Mouse (Mus musculus): Measurements from ENCODE around the gene Slc25a21. TPM values are rescaled to one million over a fixed set of nuclear protein-coding genes. Genes with fewer than 3 reads are reported as not detected.

Gene Slc25a21
- polyA plus RNA-seq, 1 experiment from 2014 or later: 4.1 TPM

DNA sequence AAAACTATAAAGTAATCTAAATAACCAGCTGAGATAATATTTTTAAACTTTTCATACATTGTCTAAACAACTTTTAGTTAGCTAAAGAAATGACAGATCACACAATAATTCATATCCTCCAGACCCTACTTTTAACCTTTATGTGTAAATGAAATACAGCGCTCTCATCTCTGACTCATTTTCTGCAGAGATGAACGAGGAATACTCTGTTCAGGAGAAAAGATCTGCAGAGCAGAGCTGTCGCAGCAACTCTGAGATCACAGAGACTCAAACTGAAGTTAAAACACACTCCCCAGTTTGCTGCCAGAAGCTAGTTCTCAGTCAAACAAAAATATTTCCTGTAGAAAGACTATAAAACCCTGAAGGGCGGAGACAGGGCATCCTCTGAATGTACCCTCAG is 177.5 kb downstream of the Slc25a21 start:
- Histone ChIP-seq H3K27me3 (ENCODE audit: control insufficient read depth, insufficient read depth, low read length) (no peaks in the 10 kb centered on the region), H3K4me1 (ENCODE audit: control insufficient read depth, insufficient read depth, low read length) (no peaks in the 10 kb centered on the region), H3K27ac (ENCODE audit: low read length) (no peak overlapping the region), H3K9me3 (ENCODE audit: control insufficient read depth, low read depth, low read length) (no peaks in the 10 kb centered on the region), H3K4me2 (replicated peaks; ENCODE audit: low read depth, low read length) (no peak overlapping the region), H3K9ac (replicated peaks; ENCODE audit: low read depth, low read length) (no peak overlapping the region), H3K36me3 (ENCODE audit: control insufficient read depth, insufficient read depth, low read length) (no peaks in the 10 kb centered on the region), H3K4me3 (ENCODE audit: low read depth, low read length) (no peak overlapping the region)
- ATAC-seq (ENCODE audit: insufficient number of reproducible peaks, insufficient read depth, low FRiP score, low read depth): no peak
- WGBS: 62% methylated on average over 4 of the region's 4 CpGs

DNA sequence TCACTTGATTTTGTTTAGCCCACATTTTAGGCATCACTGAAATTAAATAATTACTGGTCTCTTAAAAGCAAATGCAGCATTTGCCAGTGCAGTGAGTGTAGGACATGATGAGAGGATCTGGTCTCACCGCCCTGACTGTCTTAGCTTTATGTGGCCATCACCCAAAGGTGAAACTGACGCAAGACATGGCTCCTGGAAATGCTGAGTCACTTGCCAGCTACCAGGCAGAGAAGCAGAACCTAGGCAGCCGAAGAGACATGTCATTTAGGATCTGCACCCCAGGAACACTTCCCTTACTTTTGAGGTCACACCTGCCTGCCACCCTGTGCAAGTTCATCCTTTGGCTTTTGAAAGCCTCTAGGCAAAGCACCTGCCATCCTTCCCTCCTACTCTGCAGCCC is 180.4 kb downstream of the Slc25a21 start:
- WGBS: 76% methylated on average over 3 of the region's 3 CpGs
- H3K27ac ChIP-seq (ENCODE audit: low read length): no peak overlapping the region
- H3K9me3 ChIP-seq (ENCODE audit: control insufficient read depth, low read depth, low read length): no peaks in the 10 kb centered on the region
- H3K4me3 ChIP-seq (ENCODE audit: low read depth, low read length): no peak overlapping the region
- H3K4me1 ChIP-seq (ENCODE audit: control insufficient read depth, insufficient read depth, low read length): no peaks in the 10 kb centered on the region
- no peaks in the 10 kb centered on the region for H3K36me3 ChIP-seq (ENCODE audit: control insufficient read depth, insufficient read depth, low read length)
- H3K27me3 ChIP-seq (ENCODE audit: control insufficient read depth, insufficient read depth, low read length): no peaks in the 10 kb centered on the region
- H3K9ac ChIP-seq (replicated peaks; ENCODE audit: low read depth, low read length): no peak overlapping the region
- ATAC-seq (ENCODE audit: insufficient number of reproducible peaks, insufficient read depth, low FRiP score, low read depth): no peak
- H3K4me2 ChIP-seq (replicated peaks; ENCODE audit: low read depth, low read length): no peak overlapping the region

DNA sequence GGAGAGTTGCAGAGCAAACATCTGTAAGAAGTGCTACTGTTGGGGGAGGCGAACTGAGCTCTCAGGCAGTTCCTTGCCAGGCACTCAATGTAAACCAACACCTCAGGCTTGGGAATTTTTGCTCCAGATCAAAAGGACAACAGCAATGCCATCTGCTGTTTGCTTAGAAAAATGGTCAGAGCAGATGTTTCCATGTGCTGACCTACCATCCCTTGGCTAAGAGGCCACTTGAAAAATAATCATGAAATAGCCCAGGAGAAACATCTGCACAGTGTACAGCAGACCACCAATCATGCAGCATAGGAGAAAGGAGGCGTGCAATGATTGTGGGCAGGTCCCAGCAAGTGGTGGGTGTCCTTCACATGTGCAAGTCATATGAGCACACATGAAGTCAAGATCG is 180.9 kb downstream of the Slc25a21 start:
- H3K4me3 ChIP-seq (ENCODE audit: low read depth, low read length): no peak overlapping the region
- H3K36me3 ChIP-seq (ENCODE audit: control insufficient read depth, insufficient read depth, low read length): no peaks in the 10 kb centered on the region
- H3K9ac ChIP-seq (replicated peaks; ENCODE audit: low read depth, low read length): no peak overlapping the region
- H3K27ac ChIP-seq (ENCODE audit: low read length): no peak overlapping the region
- 56% methylated on average over 3 of the region's 3 CpGs for WGBS
- no peak for ATAC-seq (ENCODE audit: insufficient number of reproducible peaks, insufficient read depth, low FRiP score, low read depth)
- no peaks in the 10 kb centered on the region for H3K4me1 ChIP-seq (ENCODE audit: control insufficient read depth, insufficient read depth, low read length)
- H3K9me3 ChIP-seq (ENCODE audit: control insufficient read depth, low read depth, low read length): no peaks in the 10 kb centered on the region
- H3K27me3 ChIP-seq (ENCODE audit: control insufficient read depth, insufficient read depth, low read length): no peaks in the 10 kb centered on the region
- no peak overlapping the region for H3K4me2 ChIP-seq (replicated peaks; ENCODE audit: low read depth, low read length)

DNA sequence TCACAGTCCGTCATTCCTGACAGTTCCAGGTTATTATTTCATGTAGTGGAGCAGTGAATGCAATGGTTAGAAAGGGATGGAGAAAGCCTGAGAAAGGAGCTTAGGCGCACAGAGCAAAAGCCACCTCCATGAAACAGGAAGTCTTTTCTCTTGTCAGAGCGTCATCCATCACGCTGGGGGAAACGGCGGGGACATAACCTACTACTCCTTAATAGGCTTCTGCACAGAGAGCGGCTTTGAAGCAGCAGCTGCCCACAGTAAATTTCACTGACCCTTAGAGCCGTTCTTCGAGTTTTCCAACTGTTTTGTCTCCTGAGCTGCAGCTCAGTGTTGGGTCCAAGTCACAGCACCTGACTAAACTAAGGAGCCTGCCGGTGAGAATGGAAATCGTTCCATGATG is 188.3 kb downstream of the Slc25a21 start:
- WGBS: 24% methylated on average over 11 of the region's 11 CpGs
- no peak for ATAC-seq (ENCODE audit: insufficient number of reproducible peaks, insufficient read depth, low FRiP score, low read depth)
- H3K36me3 ChIP-seq (ENCODE audit: control insufficient read depth, insufficient read depth, low read length): no peaks in the 10 kb centered on the region

DNA sequence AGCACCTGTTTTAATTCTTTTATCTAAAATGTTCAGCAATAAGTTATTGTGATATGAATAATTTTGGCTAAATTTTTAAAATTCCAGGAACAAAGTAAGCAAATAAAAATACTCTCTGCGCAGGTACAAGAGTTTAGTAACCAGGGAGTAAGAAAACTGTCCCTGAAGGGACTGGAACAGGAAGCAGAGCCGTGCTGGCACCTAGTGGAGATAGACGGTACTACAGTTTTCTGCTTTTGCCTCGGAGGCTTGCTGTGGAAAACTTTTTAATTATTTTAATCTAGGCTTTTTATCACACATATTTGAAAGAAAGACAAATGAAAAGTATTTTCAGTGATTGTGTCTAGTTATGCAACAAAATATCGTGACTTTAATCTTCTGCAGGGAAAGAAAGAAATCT is 211.2 kb downstream of the Slc25a21 start:
- Histone ChIP-seq H3K27me3 (ENCODE audit: control insufficient read depth, insufficient read depth, low read length) (no peaks in the 10 kb centered on the region), H3K9me3 (ENCODE audit: control insufficient read depth, low read depth, low read length) (no peaks in the 10 kb centered on the region), H3K36me3 (ENCODE audit: control insufficient read depth, insufficient read depth, low read length) (no peaks in the 10 kb centered on the region), H3K4me1 (ENCODE audit: control insufficient read depth, insufficient read depth, low read length) (no peaks in the 10 kb centered on the region), H3K27ac (ENCODE audit: low read length) (no peak overlapping the region), H3K9ac (replicated peaks; ENCODE audit: low read depth, low read length) (no peak overlapping the region), H3K4me2 (replicated peaks; ENCODE audit: low read depth, low read length) (no peak overlapping the region), H3K4me3 (ENCODE audit: low read depth, low read length) (no peak overlapping the region)
- ATAC-seq (ENCODE audit: insufficient number of reproducible peaks, insufficient read depth, low FRiP score, low read depth): no peak
- WGBS: 9% methylated on average over 5 of the region's 5 CpGs

More for the DNA sequence above, 188.3 kb downstream of the Slc25a21 start:
- Histone ChIP-seq H3K27me3 (ENCODE audit: control insufficient read depth, insufficient read depth, low read length) (no peaks in the 10 kb centered on the region), H3K4me1 (ENCODE audit: control insufficient read depth, insufficient read depth, low read length) (no peaks in the 10 kb centered on the region), H3K4me3 (ENCODE audit: low read depth, low read length) (no peak overlapping the region), H3K4me2 (replicated peaks; ENCODE audit: low read depth, low read length) (no peak overlapping the region), H3K9me3 (ENCODE audit: control insufficient read depth, low read depth, low read length) (no peaks in the 10 kb centered on the region), H3K27ac (ENCODE audit: low read length) (no peak overlapping the region), H3K9ac (replicated peaks; ENCODE audit: low read depth, low read length) (no peak overlapping the region)

DNA sequence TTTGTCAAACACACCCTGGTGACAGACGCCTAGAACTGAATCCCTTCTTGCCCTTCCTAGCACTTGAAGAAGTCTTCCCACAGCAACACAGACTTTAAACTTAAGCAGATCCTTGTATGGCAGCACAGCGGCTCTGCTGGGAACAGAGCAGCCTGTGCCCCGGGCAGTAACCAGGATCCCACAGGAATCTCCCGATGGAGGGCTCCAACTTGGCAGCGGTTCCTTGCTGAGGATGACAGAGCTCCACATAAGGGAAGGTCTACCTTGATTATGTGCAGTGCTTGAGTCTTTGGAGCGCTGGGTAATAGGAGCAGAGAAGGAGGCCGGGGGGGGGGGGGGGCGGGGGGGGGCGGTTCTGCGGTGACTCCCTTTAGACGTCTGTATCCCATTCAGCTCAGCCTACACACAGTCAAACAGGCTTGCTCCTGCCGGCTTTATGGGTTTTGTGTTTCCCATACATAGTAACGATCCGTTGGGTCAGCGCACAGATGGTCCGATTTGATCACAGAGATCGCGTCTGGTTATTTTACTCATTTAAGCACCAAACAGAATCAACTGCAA is 215.1 kb downstream of the Slc25a21 start:
- H3K27me3 ChIP-seq (ENCODE audit: control insufficient read depth, insufficient read depth, low read length): no peaks in the 10 kb centered on the region
- no peak overlapping the region for H3K4me3 ChIP-seq (ENCODE audit: low read depth, low read length)
- no peaks in the 10 kb centered on the region for H3K4me1 ChIP-seq (ENCODE audit: control insufficient read depth, insufficient read depth, low read length)
- no peak overlapping the region for H3K27ac ChIP-seq (ENCODE audit: low read length)
- H3K9ac ChIP-seq (replicated peaks; ENCODE audit: low read depth, low read length): no peak overlapping the region
- no peaks in the 10 kb centered on the region for H3K36me3 ChIP-seq (ENCODE audit: control insufficient read depth, insufficient read depth, low read length)
- ATAC-seq (ENCODE audit: insufficient number of reproducible peaks, insufficient read depth, low FRiP score, low read depth): no peak
- no peak overlapping the region for H3K4me2 ChIP-seq (replicated peaks; ENCODE audit: low read depth, low read length)
- WGBS: 80% methylated on average over 16 of the region's 18 CpGs
- H3K9me3 ChIP-seq (ENCODE audit: control insufficient read depth, low read depth, low read length): no peaks in the 10 kb centered on the region

DNA sequence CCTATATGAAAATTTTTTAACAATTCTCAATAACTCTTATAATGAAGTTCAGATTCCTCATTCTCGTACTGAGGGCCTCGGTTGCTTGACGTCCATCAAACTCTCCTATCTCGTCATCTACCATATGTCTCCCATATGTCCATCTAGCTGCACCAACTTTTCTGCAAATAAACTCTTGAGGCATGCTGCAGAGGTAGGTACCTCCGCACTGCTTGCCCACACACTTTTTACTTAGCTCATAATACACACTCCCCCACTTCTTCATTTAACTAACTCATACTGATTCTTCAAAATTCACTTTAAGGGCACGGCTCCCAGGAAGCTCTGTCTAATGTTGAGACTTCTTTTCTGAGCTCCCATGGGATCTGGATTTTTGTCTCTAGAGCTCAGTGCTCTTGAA is 222.0 kb downstream of the Slc25a21 start:
- no peak for ATAC-seq (ENCODE audit: insufficient number of reproducible peaks, insufficient read depth, low FRiP score, low read depth)
- H3K4me3 ChIP-seq (ENCODE audit: low read depth, low read length): no peak overlapping the region
- no peaks in the 10 kb centered on the region for H3K27me3 ChIP-seq (ENCODE audit: control insufficient read depth, insufficient read depth, low read length)
- no peak overlapping the region for H3K27ac ChIP-seq (ENCODE audit: low read length)
- H3K4me2 ChIP-seq (replicated peaks; ENCODE audit: low read depth, low read length): no peak overlapping the region
- H3K4me1 ChIP-seq (ENCODE audit: control insufficient read depth, insufficient read depth, low read length): no peaks in the 10 kb centered on the region
- no peak overlapping the region for H3K9ac ChIP-seq (replicated peaks; ENCODE audit: low read depth, low read length)
- H3K36me3 ChIP-seq (ENCODE audit: control insufficient read depth, insufficient read depth, low read length): no peaks in the 10 kb centered on the region
- H3K9me3 ChIP-seq (ENCODE audit: control insufficient read depth, low read depth, low read length): no peaks in the 10 kb centered on the region
- WGBS: 86% methylated on average over 6 of the region's 6 CpGs

DNA sequence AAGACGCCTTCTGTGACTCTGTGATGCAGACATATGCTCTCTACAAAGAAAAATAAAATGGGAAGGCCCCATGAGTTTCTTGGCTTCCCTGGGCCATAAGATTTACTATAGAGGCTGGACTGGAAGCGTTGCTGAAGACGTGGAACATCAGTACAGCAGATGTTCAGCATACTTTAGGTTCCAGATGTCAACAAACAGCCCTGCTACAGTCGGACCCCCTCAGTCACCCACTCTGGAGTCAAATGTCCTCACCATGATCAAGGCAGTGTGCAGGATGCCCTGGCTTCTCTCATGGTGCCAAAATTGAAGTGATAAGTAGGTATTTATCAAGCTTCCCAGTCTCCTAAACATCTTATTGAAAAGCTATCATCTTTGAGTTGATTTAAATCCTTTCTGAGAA is 234.0 kb downstream of the Slc25a21 start:
- Histone ChIP-seq H3K4me1 (ENCODE audit: control insufficient read depth, insufficient read depth, low read length) (0 out of 2 replicates have a peak, but pooled peaks cover 4% of the 10 kb centered on the region), H3K27me3 (ENCODE audit: control insufficient read depth, insufficient read depth, low read length) (no peaks in the 10 kb centered on the region), H3K36me3 (ENCODE audit: control insufficient read depth, insufficient read depth, low read length) (no peaks in the 10 kb centered on the region), H3K9me3 (ENCODE audit: control insufficient read depth, low read depth, low read length) (no peaks in the 10 kb centered on the region; the same call in 1 of the 2 replicates), H3K27ac (ENCODE audit: low read length) (no peak overlapping the region), H3K9ac (replicated peaks; ENCODE audit: low read depth, low read length) (no peak overlapping the region), H3K4me3 (ENCODE audit: low read depth, low read length) (no peak overlapping the region), H3K4me2 (replicated peaks; ENCODE audit: low read depth, low read length) (no peak overlapping the region)
- 38% methylated on average over 4 of the region's 4 CpGs for WGBS
- no peak for ATAC-seq (ENCODE audit: insufficient number of reproducible peaks, insufficient read depth, low FRiP score, low read depth)
